21 mouse cellular contexts compared by ENCODE assay signal in the genomic region with DNA sequence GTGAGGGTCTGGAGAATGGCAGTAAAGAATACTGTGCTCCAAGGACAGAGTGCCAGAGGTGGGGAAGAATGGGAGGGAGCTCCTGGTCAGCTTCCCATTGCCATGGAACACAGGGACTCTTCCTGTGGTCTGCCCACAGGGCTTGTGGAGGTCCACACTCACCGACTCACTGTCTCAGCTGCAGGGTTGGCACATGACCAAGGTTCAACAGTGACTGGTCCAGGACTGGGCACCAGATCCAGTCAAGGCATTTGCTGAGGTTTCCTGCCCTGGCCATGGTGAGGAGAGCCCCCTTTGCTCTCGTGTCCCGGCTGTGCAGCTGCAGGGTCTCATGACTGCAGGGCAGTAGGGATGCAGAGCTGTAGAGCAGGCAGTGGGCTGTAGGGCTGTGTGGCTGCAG.
"Had no signal": no experiment of that assay in that cellular context is flagged by ENCODE, and none has a peak within 500 bp of the region (broad histone marks: within the 10 kb centered on the region; RNA-seq: fewer than 3 reads in every experiment).

No protein-coding gene starts in this region.

- DNase-seq: kidney, adult 8-10 months; kidney, postnatal 10 days; kidney, postnatal 36 days; liver; lung, adult 18-20 months; lung, postnatal 10 days; lung, postnatal 36 days; retina, postnatal 1 day; right cerebral cortex, postnatal 25 days; spleen, adult 18-20 months; thymus, postnatal 4 days had no signal

- H3K9ac ChIP-seq: kidney, embryonic 15.5 days; limb, embryonic 12.5 days; liver, embryonic 12.5 days; liver, embryonic 15.5 days; lung, embryonic 15.5 days; midbrain, embryonic 12.5 days; midbrain, embryonic 15.5 days; neural tube, embryonic 12.5 days; neural tube, embryonic 15.5 days; stomach, embryonic 15.5 days had no signal

- H3K36me3 ChIP-seq: kidney, embryonic 15.5 days; limb, embryonic 12.5 days; liver, embryonic 12.5 days; liver, embryonic 15.5 days; lung, embryonic 15.5 days; midbrain, embryonic 12.5 days; midbrain, embryonic 15.5 days; neural tube, embryonic 12.5 days; neural tube, embryonic 15.5 days; stomach, embryonic 15.5 days had no signal

- H3K9me3 ChIP-seq: kidney, embryonic 15.5 days; limb, embryonic 12.5 days; liver, embryonic 12.5 days; liver, embryonic 15.5 days; lung, embryonic 15.5 days; midbrain, embryonic 12.5 days; midbrain, embryonic 15.5 days; neural tube, embryonic 12.5 days; neural tube, embryonic 15.5 days; stomach, embryonic 15.5 days had no signal

- H3K4me2 ChIP-seq: kidney, embryonic 15.5 days; limb, embryonic 12.5 days; liver, embryonic 12.5 days; liver, embryonic 15.5 days; lung, embryonic 15.5 days; midbrain, embryonic 12.5 days; midbrain, embryonic 15.5 days; neural tube, embryonic 12.5 days; neural tube, embryonic 15.5 days; stomach, embryonic 15.5 days had no signal

- H3K27ac ChIP-seq: kidney, embryonic 15.5 days; limb, embryonic 12.5 days; liver, embryonic 12.5 days; liver, embryonic 15.5 days; lung, embryonic 15.5 days; midbrain, embryonic 12.5 days; midbrain, embryonic 15.5 days; neural tube, embryonic 12.5 days; neural tube, embryonic 15.5 days; stomach, embryonic 15.5 days had no signal

- H3K4me3 ChIP-seq: kidney, embryonic 15.5 days; limb, embryonic 12.5 days; liver, embryonic 12.5 days; liver, embryonic 15.5 days; lung, embryonic 15.5 days; midbrain, embryonic 12.5 days; midbrain, embryonic 15.5 days; neural tube, embryonic 12.5 days; neural tube, embryonic 15.5 days; stomach, embryonic 15.5 days had no signal

- H3K27me3 ChIP-seq: kidney, embryonic 15.5 days; liver, embryonic 12.5 days; liver, embryonic 15.5 days; lung, embryonic 15.5 days; midbrain, embryonic 12.5 days; midbrain, embryonic 15.5 days; neural tube, embryonic 12.5 days; neural tube, embryonic 15.5 days; stomach, embryonic 15.5 days had no signal

- H3K4me1 ChIP-seq: liver, embryonic 12.5 days; liver, embryonic 15.5 days; midbrain, embryonic 15.5 days; neural tube, embryonic 12.5 days had no signal

- ATAC-seq: liver, embryonic 12.5 days; midbrain, embryonic 15.5 days had no signal
